Mouse (Mus musculus) stomach, embryonic 15.5 days (tissue): Measurements from ENCODE around the gene Gm5678. TPM values are rescaled to one million over a fixed set of nuclear protein-coding genes. Genes with fewer than 3 reads are reported as not detected.
A peak's percentile ranks its signal among the peaks of the same experiment; 100 is the strongest.

ENCODE experiments used
- ATAC-seq: fragments of 200-750 bp; cut with Nextera tagmentation; 2 replicates; pipeline ENCODE4 v1.8.0; 2017; ENCODE audit warnings: low read depth, moderate number of reproducible peaks, moderate TSS enrichment; ENCODE audit not compliant: insufficient read depth, low FRiP score
- H3K27ac ChIP-seq: fragments of 300-500 bp; sonication (generic); 2 replicates; pipeline ENCODE4 v1.5.1; 2015; ENCODE audit warnings: mild to moderate bottlenecking, inconsistent platforms
- H3K27me3 ChIP-seq: fragments of 300-500 bp; sonication (generic); replicated peaks from 2 replicates; pipeline ENCODE4 v1.6.1; 2015; ENCODE audit warnings: inconsistent platforms
- H3K36me3 ChIP-seq: fragments of 300-500 bp; sonication (generic); 2 replicates; pipeline ENCODE4 v1.6.1; 2015; ENCODE audit warnings: inconsistent platforms
- H3K4me1 ChIP-seq: fragments of 300-500 bp; sonication (generic); 2 replicates; pipeline ENCODE4 v1.6.1; 2015; ENCODE audit warnings: inconsistent platforms
- H3K4me2 ChIP-seq: fragments of 300-500 bp; sonication (generic); 2 replicates; pipeline ENCODE4 v1.6.1; 2015; ENCODE audit warnings: mild to moderate bottlenecking, inconsistent platforms
- H3K4me3 ChIP-seq: fragments of 300-500 bp; sonication (generic); replicated peaks from 2 replicates; pipeline ENCODE4 v1.5.1; 2015; ENCODE audit warnings: inconsistent platforms
- H3K9ac ChIP-seq: fragments of 300-500 bp; sonication (generic); 2 replicates; pipeline ENCODE4 v1.6.1; 2015; ENCODE audit warnings: inconsistent platforms
- H3K9me3 ChIP-seq: fragments of 300-500 bp; sonication (generic); 2 replicates; pipeline ENCODE4 v1.6.1; 2016; ENCODE audit warnings: inconsistent platforms
- WGBS: fragments of 180-500 bp; shearing (Covaris S2); methylation state at CpG from one replicate; pipeline ENCODE4 v1.1.7; 2015; 5-methylcytosine and 5-hydroxymethylcytosine counted together
- polyA plus RNA-seq: library from polyadenylated mRNA; unstranded; fragments of >200 nt; fragmentation: Nextera tagmentation; extraction: Ambion mirVana; gene quantifications from 2 replicates; pipeline ENCODE4 v1.2.1, GENCODE M21; 2015

The Gm5678 gene
- polyA plus RNA-seq, 1 experiment from 2014 or later, result 0.19 TPM

GRCm38 (mm10) chr16:93678206-93678605, 50.3 kb downstream of the Gm5678 start:
- H3K4me3 ChIP-seq, result no peak overlapping the region
- no peak overlapping the region for H3K4me2 ChIP-seq
- no peak overlapping the region for H3K9ac ChIP-seq
- no peak for ATAC-seq
- no peaks in the 10 kb centered on the region for H3K9me3 ChIP-seq
- 78% methylated on average over 4 of the region's 4 CpGs for WGBS
- peaks cover 9% of the 10 kb centered on the region; the same call in 1 of the 2 replicates for H3K4me1 ChIP-seq
- no peak overlapping the region for H3K27ac ChIP-seq
- H3K36me3 ChIP-seq, result no peaks in the 10 kb centered on the region
- H3K27me3 ChIP-seq, result peaks cover 12% of the 10 kb centered on the region

- H3K4me1 ChIP-seq, result peaks cover 15% of the 10 kb centered on the region; the same call in 1 of the 2 replicates
- no peak overlapping the region for H3K4me3 ChIP-seq
- 61% methylated on average over 9 of the region's 9 CpGs for WGBS
- no peak overlapping the region for H3K4me2 ChIP-seq
- ATAC-seq, result no peak
- H3K27me3 ChIP-seq, result peaks cover 18% of the 10 kb centered on the region
- H3K36me3 ChIP-seq, result no peaks in the 10 kb centered on the region
- peak overlapping the region; percentile 31; the same call in 1 of the 2 replicates for H3K27ac ChIP-seq
- H3K9ac ChIP-seq, result no peak overlapping the region
- no peaks in the 10 kb centered on the region for H3K9me3 ChIP-seq
Measured at GRCm38 (mm10) chr16:93679165-93679564, 51.3 kb downstream of the Gm5678 start.

Other genes with a start within 250 kb of the Gm5678 start
- gene Setd4, start 24.0 kb upstream of the Gm5678 start, polyA plus RNA-seq, result 10.4 and 13.8 TPM in 2 replicates
- 105 and 114 TPM in 2 replicates for gene Cbr1, start 22.2 kb upstream of the Gm5678 start, polyA plus RNA-seq
- 13.8 and 18.6 TPM in 2 replicates for gene Cbr3, start 55.1 kb downstream of the Gm5678 start, polyA plus RNA-seq
- gene Dop1b, start 83.8 kb downstream of the Gm5678 start, polyA plus RNA-seq, result 17.8 and 20.5 TPM in 2 replicates
- gene Morc3, start 204.0 kb downstream of the Gm5678 start, polyA plus RNA-seq, result 34.5 and 41.0 TPM in 2 replicates